Mouse (Mus musculus) frontal cortex, postnatal 36 days (tissue): ENCODE measurements around the gene Itpr2.

Source experiments
- DNase-seq, 2 experiments: peaks; one replicate each; pipeline ENCODE4 v3.0.0; 2022; ENCODE audit warnings: low spot score in 2 of 2

Itpr2 gene

DNA sequence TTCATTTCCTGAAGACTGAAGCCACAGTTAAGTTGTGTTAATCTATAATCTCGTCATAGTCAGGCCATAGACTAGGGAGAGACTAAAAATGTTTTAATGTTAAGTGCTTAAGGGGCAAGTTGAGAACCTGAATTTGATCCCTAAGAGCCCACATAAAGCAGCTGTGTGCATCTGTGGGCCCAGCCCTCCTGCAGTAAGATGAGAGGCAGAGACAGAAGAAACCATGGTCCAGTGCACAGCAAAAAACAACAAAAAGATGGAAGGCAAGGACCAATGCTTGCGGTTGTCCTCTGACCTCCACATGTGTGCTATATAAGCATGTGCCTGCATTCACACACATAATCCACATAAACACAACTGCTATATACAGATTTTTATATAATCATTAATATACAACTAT, 191.8 kb downstream of the Itpr2 start:
- DNase-seq = no peak

GRCm38 (mm10) chr6:146309335-146309734, 192.7 kb downstream of the Itpr2 start:
- DNase-seq = no peak

- no peak for DNase-seq
Measured at GRCm38 (mm10) chr6:146305995-146306394, 196.0 kb downstream of the Itpr2 start.

GRCm38 (mm10) chr6:146304088-146304487, 197.9 kb downstream of the Itpr2 start:
- no peak for DNase-seq

DNA sequence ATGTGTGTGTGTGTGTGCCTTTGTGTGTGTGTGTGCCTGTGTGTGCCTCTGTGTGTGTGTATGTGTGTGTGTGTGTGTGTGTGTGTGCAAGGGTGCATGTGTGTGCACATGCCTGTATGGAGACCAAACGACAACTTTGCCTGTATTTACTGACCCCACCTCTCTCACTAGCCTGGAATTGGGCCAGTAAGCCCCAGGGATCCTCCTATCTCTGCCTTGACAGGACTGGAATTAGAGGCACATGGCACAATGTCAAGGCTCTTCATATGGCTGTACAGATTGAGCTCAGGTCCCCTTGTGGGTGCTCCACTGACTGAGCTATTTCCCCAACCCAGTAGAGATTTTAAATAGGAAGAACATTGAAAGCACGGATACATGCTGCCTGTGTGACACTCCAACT, 198.7 kb downstream of the Itpr2 start:
- no peak for DNase-seq

- peak in 1 of 2 experiments; percentile 22 for DNase-seq
Measured at GRCm38 (mm10) chr6:146302574-146303130, 199.4 kb downstream of the Itpr2 start.

DNA sequence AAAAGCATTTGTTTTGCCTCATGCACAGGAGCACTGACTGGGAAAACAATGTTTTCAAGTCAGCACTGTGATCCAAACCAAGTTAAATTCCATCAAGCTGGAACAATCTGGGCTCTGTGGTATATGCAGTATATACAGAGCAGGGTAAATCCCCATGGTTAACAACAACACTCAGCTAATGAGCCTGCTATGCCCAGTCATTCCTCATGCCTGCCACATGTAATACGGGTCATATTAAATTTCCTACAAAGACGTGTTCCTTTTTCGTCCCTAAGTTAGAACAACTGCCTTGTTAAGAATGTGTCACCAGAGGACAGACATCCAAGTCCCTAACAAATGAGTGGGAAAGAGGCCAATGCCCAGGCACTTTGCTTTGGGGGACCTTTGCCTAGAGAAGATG, 199.9 kb downstream of the Itpr2 start:
- DNase-seq = no peak

DNA sequence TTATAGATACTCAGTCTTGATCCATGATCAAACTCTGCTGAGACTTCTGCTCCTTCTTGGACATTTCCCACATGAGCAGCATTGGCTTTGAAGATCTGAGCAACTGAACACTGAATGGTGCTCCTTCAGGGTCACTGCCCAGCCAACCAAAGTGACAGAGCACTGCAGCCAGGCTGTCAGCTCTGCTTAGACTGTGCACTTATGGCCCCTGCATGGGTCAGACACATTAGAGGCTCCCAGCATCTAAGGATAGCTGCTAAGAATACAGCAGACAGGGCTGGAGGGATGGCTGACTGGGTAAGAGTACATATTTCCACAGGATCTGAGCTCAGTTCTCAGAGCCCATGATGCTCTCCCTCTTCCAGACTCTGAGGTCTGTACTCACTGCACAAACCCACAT, 201.1 kb downstream of the Itpr2 start:
- no peak for DNase-seq

GRCm38 (mm10) chr6:146298712-146299111, 203.3 kb downstream of the Itpr2 start:
- DNase-seq = no peak

DNA sequence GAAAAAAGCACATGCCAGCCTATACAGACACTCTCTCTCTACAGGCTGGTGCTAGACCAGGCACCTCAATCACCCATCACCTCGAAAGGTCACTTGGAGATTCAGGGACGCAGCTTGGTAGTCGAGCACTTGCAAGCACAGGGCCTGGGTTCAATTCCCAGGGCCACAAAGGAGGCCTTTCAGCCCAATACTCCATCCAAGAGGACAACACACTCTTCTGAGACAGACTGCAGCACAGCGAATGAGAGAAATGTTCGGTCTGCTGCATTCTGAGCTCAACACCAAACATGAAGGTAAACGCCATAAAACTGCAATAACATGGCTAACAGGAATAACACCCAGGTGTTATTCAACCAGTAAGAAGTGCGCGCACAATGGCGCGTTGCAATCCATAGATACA, 211.0 kb downstream of the Itpr2 start:
- no peak for DNase-seq

- DNase-seq = no peak
Measured at GRCm38 (mm10) chr6:146289801-146290200, 212.2 kb downstream of the Itpr2 start.

GRCm38 (mm10) chr6:146288266-146288665, 213.8 kb downstream of the Itpr2 start:
- DNase-seq = no peak

DNA sequence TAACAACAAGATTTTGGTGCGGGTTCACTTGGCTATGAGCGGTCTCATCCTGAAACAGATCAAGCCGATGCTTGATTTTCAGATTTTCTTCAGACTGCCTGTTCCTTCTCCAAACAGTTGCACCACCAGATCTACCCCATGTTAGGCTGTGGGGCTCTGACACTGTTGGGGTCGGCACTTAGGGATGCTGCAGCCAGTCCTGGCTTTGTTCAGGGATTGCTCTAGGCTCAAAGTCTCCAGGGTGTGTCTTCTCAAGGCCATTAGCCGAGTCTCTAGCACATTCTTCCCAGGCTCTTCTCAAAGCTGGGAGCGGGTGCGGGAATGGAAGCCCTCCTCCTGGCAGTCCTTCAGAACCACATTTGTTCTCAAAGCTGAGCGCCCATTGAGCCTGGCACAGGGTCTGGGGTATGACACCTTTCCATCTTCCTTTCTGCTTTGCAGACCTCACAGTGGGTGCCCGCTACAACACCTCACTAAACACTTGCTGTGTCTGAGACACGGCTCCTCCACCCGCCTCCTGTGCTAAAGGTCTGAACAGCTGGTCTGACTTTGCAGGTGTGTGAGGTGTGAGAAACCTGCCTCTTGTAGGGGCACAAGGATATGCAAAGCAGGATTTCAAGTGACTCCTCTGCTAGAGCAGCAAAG, 217.0 kb downstream of the Itpr2 start:
- no peak for DNase-seq

DNA sequence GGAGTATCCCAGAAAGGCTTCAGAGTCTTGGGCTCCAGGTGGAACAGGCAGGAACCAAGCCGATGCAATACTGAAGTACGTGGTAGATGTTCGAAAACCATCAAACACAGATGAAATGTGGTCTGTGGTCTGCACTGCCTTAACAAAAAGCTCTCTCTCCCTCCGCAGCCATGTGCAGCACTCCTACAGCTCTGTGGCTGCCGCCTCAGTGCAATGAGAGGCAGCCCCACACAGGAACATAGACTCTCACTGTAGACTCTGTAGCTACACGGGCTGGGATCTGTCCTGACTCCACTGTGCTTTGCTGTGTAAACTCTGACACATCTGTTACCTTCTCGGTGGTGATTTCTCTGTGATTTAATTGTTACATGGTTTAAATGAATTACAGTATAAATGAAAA, 218.0 kb downstream of the Itpr2 start:
- no peak for DNase-seq

DNA sequence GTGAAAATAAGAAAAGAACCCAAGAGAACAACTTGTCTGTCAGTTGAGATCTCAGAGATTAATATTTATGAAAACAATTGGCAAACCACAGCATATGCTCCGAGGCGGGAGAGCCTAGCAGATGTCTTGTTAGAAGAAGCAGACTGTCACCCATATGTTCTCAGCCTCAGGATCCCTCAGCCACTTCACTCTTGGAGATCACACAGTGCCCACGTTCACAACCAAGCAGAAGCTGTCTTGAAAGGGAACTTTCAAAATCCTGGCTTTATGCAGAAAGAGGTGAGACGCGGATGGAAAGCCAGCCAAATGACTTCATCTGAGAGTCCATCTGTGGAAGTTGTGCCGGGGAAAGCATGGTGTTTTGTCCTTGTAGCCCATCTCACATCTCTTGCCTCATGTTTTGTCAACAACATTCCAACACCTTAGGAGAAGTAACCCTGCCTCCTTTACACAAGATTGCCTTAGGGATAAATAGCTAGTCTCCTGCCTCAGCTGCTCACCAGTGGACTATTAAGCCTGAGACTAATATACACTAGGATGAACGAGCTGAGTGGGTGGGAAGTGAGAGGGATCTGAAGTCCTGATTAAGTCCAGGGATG, 219.9 kb downstream of the Itpr2 start:
- DNase-seq = peak; percentile 78 to 93

DNA sequence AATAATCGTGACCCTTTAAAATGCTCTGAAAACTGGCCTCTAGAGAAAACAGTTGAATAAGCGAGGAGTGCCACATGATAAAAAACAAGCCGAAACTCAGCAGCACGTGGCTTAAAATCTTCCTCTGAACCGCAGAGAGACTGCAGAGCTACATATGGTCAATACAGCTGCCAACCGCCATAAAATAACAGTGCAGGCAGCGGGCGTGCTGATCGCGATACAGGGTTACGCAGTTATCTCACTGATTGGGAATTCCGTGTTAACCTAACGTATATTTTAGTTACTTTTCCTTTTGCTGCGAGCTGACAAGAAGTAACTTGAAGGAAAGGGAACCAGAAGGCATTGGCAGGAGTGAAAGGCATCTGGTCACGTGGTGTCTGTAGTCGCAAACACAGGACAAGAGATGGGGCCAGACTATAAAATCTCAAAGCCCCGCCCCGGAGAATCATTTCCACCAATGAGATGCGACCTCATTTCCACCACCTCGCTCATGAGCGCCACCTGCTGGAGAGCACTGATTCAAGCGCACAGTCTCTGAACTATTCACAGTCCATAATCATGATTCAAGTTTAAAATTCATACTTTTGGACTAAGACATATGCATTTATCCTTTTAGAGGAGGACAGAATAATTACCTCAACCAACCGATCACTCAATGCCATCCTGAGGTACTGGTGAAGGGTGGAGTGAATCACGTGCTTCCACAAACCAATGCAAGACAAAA, 220.7 kb downstream of the Itpr2 start:
- DNase-seq = peak; percentile 55 to 62

- DNase-seq = no peak
Measured at GRCm38 (mm10) chr6:146273256-146273655, 228.8 kb downstream of the Itpr2 start.

DNA sequence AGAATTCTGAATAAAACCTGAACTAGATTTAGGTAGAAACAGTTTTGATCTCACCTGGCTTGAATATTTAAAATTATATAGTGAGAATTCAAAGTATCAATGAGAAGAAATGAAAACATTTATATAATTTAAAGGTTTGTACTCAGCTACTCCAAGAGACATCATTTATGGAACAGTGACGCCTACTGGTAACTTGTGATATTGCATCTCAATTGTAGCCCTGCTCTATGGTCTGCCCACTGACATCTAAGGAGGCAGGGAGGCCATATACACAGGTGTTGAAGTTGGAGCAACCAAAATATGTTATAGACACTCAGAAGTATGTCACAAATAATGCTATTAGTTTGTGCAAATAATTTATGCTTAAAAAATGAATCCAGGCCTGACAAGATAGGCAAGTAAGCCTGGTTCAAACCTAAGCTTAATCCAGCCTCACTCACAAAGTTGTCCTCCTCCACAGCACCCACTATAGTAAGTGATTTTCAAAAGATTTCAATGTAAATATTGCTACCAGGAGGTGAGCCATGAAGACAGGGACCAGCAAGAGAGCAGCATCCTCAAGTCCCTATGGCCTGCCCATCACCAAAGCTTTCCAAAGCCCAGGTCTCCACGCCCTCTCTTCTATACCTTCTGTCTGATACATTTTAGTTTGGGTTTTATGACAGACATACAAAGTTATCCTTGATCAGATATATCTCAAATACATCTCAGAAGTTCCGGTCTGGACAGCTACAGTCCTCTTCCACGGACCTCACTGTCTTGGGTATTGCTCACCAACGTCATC, 229.6 kb downstream of the Itpr2 start:
- DNase-seq = peak; percentile 60 to 63

DNA sequence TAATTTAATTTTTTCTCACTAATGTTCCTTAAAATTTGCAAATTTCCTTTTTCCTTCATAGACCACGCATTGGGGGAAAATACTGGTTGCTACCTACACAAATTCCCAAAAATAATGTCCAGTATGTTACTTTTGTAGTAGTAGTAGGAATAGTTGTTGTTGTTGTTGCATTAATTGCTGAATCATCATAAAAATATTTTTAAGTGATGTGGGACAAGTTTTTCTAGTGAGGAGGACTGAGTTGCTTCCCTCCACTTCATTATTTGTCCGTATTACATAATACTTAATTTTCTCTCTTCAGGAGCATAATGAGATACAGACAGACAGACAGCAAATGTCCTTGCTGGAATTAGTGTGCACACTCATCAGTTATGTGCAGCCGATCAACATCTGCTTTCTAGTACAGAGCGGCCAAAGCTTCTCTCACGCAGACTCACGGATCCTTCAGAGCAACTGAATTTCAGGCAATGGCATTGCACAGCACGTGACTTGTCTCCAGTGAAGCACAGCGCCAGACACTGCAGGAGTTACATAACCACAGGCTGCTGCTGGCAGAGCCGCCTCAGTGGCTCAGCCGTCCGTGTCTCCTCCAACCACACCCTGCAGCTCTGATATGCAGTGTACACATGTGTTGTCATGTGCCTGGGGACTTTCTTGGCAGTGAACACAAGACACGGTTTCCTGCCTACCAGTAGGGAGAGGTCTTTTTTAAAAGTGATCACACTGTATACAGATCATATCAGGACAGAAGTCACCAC, 231.1 kb downstream of the Itpr2 start:
- peak; percentile 73 to 77 for DNase-seq

GRCm38 (mm10) chr6:146270162-146270561, 231.9 kb downstream of the Itpr2 start:
- DNase-seq = no peak

GRCm38 (mm10) chr6:146269291-146269690, 232.7 kb downstream of the Itpr2 start:
- DNase-seq = no peak
